Mouse (Mus musculus) liver, adult 2 months (tissue): Measurements from ENCODE around the gene Cux2.

Source experiments
- CTCF ChIP-seq: fragments of 200-500 bp; IDR thresholded peaks from 2 replicates; pipeline ENCODE4 v1.5.1; 2011; ENCODE audit warnings: low read depth, low read length, control low read depth
- POLR2A ChIP-seq: fragments of 200-500 bp; IDR thresholded peaks from 2 replicates; pipeline ENCODE4 v1.6.1; 2011; ENCODE audit warnings: low read length, control low read depth; ENCODE audit not compliant: insufficient read depth; ENCODE audit errors: extremely low read depth

- no peak for TF ChIP-seq CTCF
- no peak for TF ChIP-seq POLR2A
Observed at GRCm38 (mm10) chr5:121930261-121930660, 119.6 kb downstream of the Cux2 start.
